Mouse (Mus musculus) cerebral cortex, adult 2 months (tissue): ENCODE measurements around the gene Cyld.

Experiments used
- WGBS: fragments of 180-500 bp; shearing (Covaris S2); methylation state at CpG from one replicate; pipeline ENCODE4 v1.1.7; 2018; 5-methylcytosine and 5-hydroxymethylcytosine counted together

Cyld gene

DNA sequence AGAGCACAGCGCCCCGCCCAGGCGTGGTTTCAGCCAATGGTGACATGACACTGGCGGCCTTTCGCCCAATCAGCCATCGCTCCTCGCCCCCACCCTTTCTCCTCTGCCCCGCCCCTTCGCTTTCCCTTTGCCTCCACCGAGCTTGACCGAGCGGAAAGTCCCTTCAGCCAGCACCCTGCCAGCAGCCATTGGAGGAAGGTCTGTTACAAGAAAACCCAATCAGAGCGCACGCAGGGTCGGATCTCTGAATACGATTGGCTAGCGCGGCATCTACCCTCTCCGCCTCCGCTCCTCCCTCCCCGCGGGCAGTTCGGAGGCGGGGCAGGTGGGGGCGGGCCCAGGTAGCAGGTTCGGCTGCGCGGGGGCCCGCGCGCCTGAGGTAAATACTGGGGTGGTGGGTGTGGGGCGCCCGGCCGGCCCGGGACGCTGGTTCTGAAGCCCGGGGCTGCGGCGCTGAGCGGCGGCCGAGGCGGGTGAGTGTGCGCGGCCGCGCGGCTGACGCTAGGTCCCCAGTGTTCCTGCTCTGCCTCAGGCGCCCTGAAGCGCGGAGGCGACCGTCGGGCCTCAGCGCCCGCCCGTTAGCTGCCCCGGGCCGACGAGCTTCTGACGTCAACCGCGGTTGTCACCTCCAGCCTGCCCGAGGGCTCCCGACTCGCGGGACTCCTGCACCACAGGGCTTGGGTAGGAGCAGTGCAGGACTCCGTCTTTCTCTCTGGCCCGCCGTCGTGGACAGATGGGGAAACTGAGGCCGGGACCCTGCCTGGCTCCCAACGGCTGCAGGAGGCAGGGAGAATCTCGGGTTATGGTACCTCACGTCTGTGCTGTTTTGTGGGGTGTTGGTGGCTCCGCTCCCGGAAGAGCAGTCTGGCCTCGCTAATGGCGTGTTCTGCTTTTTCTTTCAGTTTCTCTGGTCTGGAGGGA, at the start of gene Cyld:
Cyld (plus strand) TSS at position 308 of the 921 bp plus-strand sequence.
- WGBS = under 1% methylated on average over 80 of the region's 80 CpGs

GRCm38 (mm10) chr8:88650016-88650708, 46.7 kb upstream of the Cyld start:
- WGBS = 77% methylated on average over 6 of the region's 6 CpGs

GRCm38 (mm10) chr8:88651122-88651521, 45.7 kb upstream of the Cyld start:
- 65% methylated on average over 4 of the region's 4 CpGs for WGBS

DNA sequence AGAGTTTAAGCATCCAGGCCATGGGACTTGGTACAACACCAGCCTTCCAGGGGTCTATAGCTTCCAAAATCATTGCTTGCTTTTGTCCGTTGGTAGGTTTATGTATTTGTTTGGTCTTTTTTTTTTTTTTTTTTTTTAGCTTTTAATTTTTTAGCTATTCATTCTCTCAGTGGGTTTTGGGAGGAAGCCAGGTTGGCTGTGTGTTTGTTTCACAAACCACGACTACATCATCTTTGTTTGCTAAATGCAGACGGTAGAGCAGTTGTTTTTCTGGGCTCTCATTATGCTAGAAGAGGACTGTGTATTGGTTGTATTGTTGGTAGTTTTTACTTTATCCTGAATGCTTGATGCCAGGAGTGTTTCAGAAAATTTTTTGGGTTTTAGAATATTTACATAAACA, 37.0 kb upstream of the Cyld start:
- WGBS = 63% methylated on average over 3 of the region's 3 CpGs

DNA sequence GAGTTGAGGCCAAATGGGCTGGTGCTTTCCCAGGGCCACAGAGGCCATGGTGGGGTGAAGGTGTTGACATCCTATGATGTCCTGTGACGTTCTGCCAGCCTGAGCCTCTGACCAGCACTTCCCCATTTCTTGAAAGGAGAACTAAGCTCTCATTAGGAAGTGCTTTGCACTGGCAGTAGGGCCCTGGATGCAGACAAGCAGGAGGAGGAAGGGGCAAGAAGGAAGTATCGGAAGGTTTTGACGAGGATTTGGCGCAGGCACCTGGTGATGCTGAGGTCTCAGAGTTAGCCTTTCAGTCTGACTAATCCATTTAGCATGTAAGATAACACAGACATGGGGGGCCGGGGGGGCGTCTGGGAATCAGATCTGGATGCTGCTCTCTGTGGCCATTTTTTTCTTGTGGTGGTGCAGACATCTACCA, 34.4 kb upstream of the Cyld start:
- 87% methylated on average over 6 of the region's 6 CpGs for WGBS

DNA sequence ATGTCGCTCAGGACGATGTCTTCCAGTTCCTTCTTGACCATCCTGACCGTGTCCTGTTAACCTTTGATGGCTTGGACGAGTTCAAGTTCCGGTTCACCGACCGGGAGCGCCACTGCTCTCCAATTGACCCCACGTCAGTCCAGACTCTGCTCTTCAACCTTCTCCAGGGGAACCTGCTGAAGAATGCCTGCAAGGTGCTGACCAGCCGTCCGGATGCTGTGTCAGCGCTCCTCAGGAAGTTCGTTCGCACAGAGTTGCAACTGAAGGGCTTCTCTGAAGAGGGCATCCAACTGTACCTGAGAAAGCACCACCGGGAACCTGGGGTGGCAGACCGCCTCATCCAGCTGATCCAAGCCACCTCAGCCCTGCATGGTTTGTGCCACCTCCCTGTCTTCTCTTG, 32.7 kb upstream of the Cyld start:
- 89% methylated on average over 16 of the region's 16 CpGs for WGBS

GRCm38 (mm10) chr8:88664947-88665346, 31.9 kb upstream of the Cyld start:
- WGBS = 74% methylated on average over 19 of the region's 19 CpGs

DNA sequence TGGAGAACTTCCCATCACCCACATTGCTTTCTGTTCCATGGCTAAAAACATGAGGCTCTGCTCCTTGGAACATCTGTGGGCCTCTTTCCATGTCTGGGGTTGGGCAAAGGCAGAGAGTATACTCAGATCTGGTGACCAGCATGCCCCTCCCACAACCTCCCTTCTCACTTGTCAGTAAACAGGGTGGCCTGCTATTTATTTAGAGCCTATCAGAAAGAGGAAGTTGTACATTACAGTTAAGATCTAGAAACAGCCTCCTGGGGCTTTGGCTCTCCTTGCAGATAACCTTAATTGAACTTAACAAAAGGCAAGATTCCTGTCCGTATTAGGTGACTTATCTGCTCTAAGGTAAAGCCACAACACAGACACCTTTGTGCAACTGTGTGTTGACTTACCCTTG, 30.4 kb upstream of the Cyld start:
- 91% methylated on average over 1 of the region's 1 CpGs for WGBS

- WGBS = 36% methylated on average over 14 of the region's 14 CpGs
These were observed 28.3 kb upstream of the Cyld start for GRCm38 (mm10) chr8:88668400-88669086.

GRCm38 (mm10) chr8:88670782-88671181, 26.0 kb upstream of the Cyld start:
- 86% methylated on average over 6 of the region's 6 CpGs for WGBS

DNA sequence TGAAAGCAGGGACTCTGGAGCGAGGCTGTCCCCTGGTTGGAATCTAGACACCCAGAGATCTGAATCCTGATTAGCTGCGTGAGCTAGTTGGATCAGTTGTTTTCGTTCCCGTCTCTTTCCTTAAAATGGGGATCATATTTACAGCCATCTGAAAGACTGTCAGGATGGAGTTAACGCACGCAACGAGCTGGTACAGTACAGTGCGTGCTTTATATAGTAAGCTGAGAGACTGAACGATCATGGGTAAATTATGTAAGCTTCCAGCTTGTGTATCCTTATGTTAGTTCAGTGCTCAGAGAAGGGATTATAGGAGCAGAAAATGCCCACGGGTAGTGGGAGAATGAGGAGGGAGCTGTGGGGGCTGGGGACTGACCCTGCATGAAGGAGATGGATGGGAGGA, 25.3 kb upstream of the Cyld start:
- WGBS = 48% methylated on average over 10 of the region's 10 CpGs

DNA sequence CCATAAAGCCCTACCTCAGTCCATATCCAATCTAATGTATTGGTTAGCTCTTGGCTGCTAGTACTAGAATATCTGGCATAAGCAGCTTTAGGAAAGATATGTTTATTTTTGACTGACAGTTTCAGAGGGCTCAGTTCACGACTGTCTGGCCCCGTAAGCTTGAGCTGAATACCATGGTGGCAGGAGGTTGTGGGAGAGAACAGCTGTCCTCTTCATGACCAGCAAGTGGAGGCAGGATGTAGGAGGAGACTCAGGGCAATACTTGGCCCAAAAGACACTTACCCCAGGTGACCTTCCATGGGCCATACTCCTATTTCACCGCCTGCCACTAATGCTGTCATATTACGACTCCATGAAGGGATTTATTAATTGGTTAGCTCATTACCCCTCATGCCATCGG, 23.0 kb upstream of the Cyld start:
- 81% methylated on average over 5 of the region's 5 CpGs for WGBS

GRCm38 (mm10) chr8:88675372-88676165, 21.3 kb upstream of the Cyld start:
- 43% methylated on average over 12 of the region's 12 CpGs for WGBS

GRCm38 (mm10) chr8:88677071-88677470, 19.8 kb upstream of the Cyld start:
- WGBS = 66% methylated on average over 8 of the region's 8 CpGs

GRCm38 (mm10) chr8:88680566-88680965, 16.3 kb upstream of the Cyld start:
- WGBS = 65% methylated on average over 2 of the region's 2 CpGs

DNA sequence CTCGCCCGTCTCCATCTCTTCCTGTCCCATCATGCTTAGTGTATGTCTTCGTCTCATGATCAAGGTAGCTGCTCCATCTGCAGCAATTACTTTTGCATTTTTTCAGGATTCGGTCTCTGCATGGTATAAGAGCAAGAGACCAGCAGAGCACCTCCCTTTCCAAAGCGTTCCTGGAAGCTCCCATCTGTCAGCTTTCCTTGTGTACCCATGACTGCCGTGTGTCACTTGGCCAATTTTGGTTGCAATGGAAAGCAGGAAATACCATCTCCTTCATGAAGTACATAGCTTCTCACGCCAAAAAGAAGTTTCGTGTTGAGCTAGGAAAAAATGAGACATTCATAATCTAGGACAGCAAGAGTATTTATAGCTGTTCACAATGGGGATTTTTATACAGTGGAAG, 15.8 kb upstream of the Cyld start:
- WGBS = 56% methylated on average over 8 of the region's 8 CpGs

- 71% methylated on average over 7 of the region's 7 CpGs for WGBS
These were observed 13.1 kb upstream of the Cyld start for GRCm38 (mm10) chr8:88683656-88684289.

DNA sequence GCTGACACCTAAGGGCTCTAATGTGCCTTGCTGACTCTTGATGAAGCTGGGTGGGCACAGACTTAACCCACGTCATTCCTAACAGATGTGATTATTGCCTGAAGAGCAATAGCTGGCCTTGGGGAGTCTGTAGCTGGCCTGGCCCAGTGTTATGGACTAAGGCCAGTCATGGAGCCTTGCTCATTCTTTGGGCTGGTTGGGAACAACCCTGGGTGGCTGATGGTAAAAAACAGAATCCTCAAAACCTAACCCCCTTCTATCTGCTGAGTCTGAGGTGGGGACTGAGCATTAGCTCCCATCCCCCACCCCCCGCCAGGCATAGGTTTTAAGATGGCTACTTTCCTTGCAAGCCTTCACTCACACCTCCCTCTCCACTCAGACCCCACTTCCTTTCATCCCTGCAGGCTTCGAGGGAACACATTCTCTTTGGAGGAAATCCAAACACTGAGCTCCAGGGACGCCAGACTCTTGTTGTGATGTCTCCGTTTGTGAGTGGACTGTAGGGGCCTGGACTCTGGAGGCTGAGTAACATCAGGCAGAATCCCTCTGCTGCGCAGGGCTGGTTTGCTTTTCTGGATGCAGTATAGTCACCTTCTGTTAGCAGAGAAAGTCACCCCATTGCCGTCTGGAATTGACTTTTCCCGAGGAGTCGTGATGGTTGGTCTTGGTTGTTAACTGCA, 10.5 kb upstream of the Cyld start:
- 59% methylated on average over 9 of the region's 9 CpGs for WGBS

GRCm38 (mm10) chr8:88686906-88687235, 10.0 kb upstream of the Cyld start:
- 76% methylated on average over 8 of the region's 8 CpGs for WGBS

GRCm38 (mm10) chr8:88689151-88689550, 7.7 kb upstream of the Cyld start:
- 84% methylated on average over 6 of the region's 6 CpGs for WGBS

DNA sequence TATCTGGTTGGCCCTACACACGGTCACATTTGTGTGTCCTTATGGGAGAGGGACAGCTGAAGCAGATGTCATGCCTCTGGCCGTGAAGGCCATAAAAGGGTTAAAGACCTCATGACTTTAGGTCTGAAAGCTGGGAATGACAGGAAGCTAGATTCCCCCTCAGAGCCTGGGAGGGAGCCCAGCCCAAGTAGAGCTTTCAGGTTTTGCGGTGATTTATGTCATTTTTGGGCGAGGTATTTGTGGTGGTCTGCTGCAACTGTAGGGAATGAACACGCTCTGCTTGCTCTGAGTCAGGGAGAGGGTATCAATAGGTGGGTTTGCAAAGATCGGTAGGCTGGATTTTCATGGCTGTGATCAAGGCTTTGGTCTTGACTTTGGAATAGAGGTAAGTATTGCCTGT, 6.9 kb upstream of the Cyld start:
- WGBS = 94% methylated on average over 6 of the region's 6 CpGs
